Mouse (Mus musculus) MEL (cell line): Measurements from ENCODE around the gene Zfp296.

Experiments
- CTCF ChIP-seq, 3 experiments: IDR thresholded peaks in 2 of 3; conservative IDR thresholded peaks in 1 of 3; 2 replicates each; pipeline ENCODE4 v1.5.1; 2011 to 2012; ENCODE audit warnings: low read length in 3 of 3, low read depth in 2 of 3, mild to moderate bottlenecking in 2 of 3, improper control_type of control experiment in 1 of 3, inconsistent platforms in 1 of 3, mixed read lengths in 1 of 3, moderate library complexity in 1 of 3; ENCODE audit not compliant: control insufficient read depth in 1 of 3, insufficient read depth in 1 of 3, poor library complexity in 1 of 3, severe bottlenecking in 1 of 3
- POLR2A ChIP-seq, 2 experiments: IDR thresholded peaks; 2 replicates each; pipeline ENCODE4 v1.6.1; 2011 to 2012; ENCODE audit warnings: low read length in 2 of 2, mild to moderate bottlenecking in 2 of 2, control low read depth in 1 of 2, improper control_type of control experiment in 1 of 2, low read depth in 1 of 2, moderate library complexity in 1 of 2; ENCODE audit not compliant: control insufficient read depth in 1 of 2, insufficient read depth in 1 of 2, poor library complexity in 1 of 2
- USF2 ChIP-seq, 2 experiments: IDR thresholded peaks; 2 replicates each; pipeline ENCODE4 v1.6.1; 2011 to 2012; ENCODE audit warnings: improper control_type of control experiment in 2 of 2, low read length in 2 of 2, borderline replicate concordance in 1 of 2, inconsistent platforms in 1 of 2, low read depth in 1 of 2, mild to moderate bottlenecking in 1 of 2; ENCODE audit not compliant: insufficient read depth in 1 of 2

DNA sequence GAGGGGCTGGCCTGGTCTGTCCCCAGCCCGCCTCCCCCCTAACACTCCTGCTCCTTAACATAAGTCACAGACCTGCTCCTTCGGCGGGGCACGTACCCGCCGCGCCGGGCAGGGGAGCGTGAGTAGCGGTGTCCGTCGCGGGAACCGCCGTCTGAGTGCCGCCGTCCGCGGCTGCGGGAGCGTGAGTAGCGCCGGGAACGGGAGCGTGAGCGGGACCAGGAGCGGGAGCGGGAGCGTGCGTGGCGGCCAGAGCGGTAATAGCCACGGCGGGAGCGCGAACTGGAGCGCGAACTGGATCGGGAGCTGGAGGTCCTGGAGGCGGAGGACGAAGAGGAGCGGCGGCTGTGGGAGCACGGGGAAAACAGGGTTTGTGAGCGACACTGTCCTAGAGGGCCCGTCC lies 9.2 kb downstream of the Zfp296 start:
- TF ChIP-seq POLR2A (IDR thresholded peaks at IDR 0.05; ENCODE audit: control insufficient read depth in 1 of 2, insufficient read depth in 1 of 2, low read depth in 1 of 2, low read length in 2 of 2, poor library complexity in 1 of 2) (no peak), CTCF (IDR thresholded peaks at IDR 0.05 in 2 of 3, conservative IDR thresholded peaks at IDR 0.05 in 1 of 3; ENCODE audit: control insufficient read depth in 1 of 3, insufficient read depth in 1 of 3, low read depth in 2 of 3, low read length in 3 of 3, poor library complexity in 1 of 3, severe bottlenecking in 1 of 3) (no peak), USF2 (IDR thresholded peaks at IDR 0.05; ENCODE audit: borderline replicate concordance in 1 of 2, insufficient read depth in 1 of 2, low read depth in 1 of 2, low read length in 2 of 2) (no peak)
